ENCODE assay signal across 12 mouse cellular contexts in the genomic region with DNA sequence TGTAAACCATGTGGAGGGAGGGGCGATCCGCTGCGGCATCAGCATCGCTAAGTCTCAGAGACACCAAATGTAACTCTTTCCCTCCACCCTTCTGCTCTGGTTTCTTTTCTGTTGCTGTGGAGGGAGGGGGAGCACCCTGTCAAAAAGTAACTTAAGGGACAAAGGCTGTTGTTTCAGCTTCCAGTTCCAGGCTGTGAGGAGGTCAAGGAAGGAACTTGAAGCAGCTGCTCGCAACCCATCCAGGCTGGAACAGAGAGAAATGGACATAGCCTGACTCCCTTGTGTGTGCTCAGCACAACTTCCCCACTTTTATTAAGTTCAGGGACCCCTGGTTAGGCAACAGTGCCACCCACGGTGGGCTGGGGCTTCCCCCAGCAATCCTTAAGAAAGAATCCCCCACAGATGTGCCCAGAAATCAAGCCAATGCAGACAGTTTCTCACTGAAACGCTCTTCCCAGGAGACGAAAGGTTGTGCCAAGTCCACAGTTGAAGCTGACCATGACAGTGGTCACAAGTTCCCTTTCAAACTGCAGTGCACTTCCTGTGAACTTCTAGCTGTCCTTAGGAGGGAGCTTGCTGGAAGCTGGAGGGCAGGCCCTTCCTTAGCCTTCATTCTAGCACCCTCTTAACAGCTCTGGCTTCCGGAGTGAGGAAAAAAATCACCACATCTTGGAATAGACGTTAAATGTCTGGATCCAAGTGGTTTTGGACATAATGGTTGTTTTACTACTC.
DNase-seq lines count a peak whose midpoint lies in the region; ATAC-seq and TF ChIP-seq lines count a peak whose summit lies in the region.
"Had no signal": no experiment of that assay in that cellular context is flagged by ENCODE, and none has a peak within 500 bp of the region (broad histone marks: within the 10 kb centered on the region; RNA-seq: fewer than 3 reads in every experiment).

No protein-coding gene starts in this region.

- 43% methylated on average over 10 of the region's 10 CpGs for WGBS in intestine, postnatal 0 days

- H3K27me3 ChIP-seq in intestine, postnatal 0 days (replicated peaks; ENCODE audit: control insufficient read depth, insufficient read depth, low read length), result no peaks in the 10 kb centered on the region
- H3K27me3 ChIP-seq: limb, embryonic 13.5 days had no signal

- ATAC-seq in intestine, postnatal 0 days, result no peak

- no peak overlapping the region for H3K4me3 ChIP-seq in layer of hippocampus, adult 2 months
- no peak overlapping the region for H3K4me3 ChIP-seq in intestine, postnatal 0 days (ENCODE audit: low read depth, low read length)
- H3K4me3 ChIP-seq: limb, embryonic 13.5 days; myocyte had no signal

- H3K4me2 ChIP-seq in intestine, postnatal 0 days (replicated peaks; ENCODE audit: low read depth), result no peak overlapping the region
- H3K4me2 ChIP-seq: limb, embryonic 13.5 days had no signal

- no peaks in the 10 kb centered on the region for H3K9me3 ChIP-seq in intestine, postnatal 0 days (ENCODE audit: control insufficient read depth)
- H3K9me3 ChIP-seq: limb, embryonic 13.5 days had no signal

- no peak overlapping the region for H3K9ac ChIP-seq in intestine, postnatal 0 days (ENCODE audit: low read depth, low read length)
- H3K9ac ChIP-seq: limb, embryonic 13.5 days had no signal

- no peaks in the 10 kb centered on the region for H3K4me1 ChIP-seq in intestine, postnatal 0 days (replicated peaks; ENCODE audit: control insufficient read depth, insufficient read depth, low read length)

- TF ChIP-seq CTCF in layer of hippocampus, adult 2 months (conservative IDR thresholded peaks at IDR 0.05), result no peak
- no peak for TF ChIP-seq CTCF in intestine, postnatal 0 days (IDR thresholded peaks at IDR 0.05; ENCODE audit: low read depth)

- peak overlapping the region; percentile 92 for H3K27ac ChIP-seq in layer of hippocampus, adult 2 months
- H3K27ac ChIP-seq in intestine, postnatal 0 days (ENCODE audit: low read depth, low read length), result no peak overlapping the region
- H3K27ac ChIP-seq: limb, embryonic 13.5 days had no signal

- no peaks in the 10 kb centered on the region for H3K36me3 ChIP-seq in intestine, postnatal 0 days (ENCODE audit: control insufficient read depth, insufficient read depth)
- H3K36me3 ChIP-seq: limb, embryonic 13.5 days had no signal

- DNase-seq in adrenal gland, postnatal 10 days, result peak; percentile 10
- no peak for DNase-seq in adrenal gland, postnatal 25 days
- no peak for DNase-seq in layer of hippocampus, adult 2 months (ENCODE audit: low spot score in 2 of 2)
- DNase-seq in layer of hippocampus, adult 9-10 months (ENCODE audit: low spot score), result no peak
- DNase-seq in heart, postnatal 4 days, result peak; percentile 16
- peak; percentile 22 to 61 for DNase-seq in kidney, postnatal 25 days
- DNase-seq in layer of hippocampus, postnatal 14 days (ENCODE audit: low spot score in 2 of 2), result no peak
- DNase-seq: cerebellum, adult 18-20 months; thymus, adult 2 months had no signal

Comparison
In these comparisons a context has a peak if more than half of its experiments do, and no peak if none do; other contexts are left out.
1. DNase-seq: peak in adrenal gland, postnatal 10 days (single experiment), heart, postnatal 4 days (single experiment) and kidney, postnatal 25 days (2 of 2); none in adrenal gland, postnatal 25 days (single experiment), layer of hippocampus, adult 2 months (0 of 2), layer of hippocampus, adult 9-10 months (single experiment) and layer of hippocampus, postnatal 14 days (0 of 2).